Mouse (Mus musculus) heart, embryonic 15.5 days (tissue): ENCODE results near the gene Hba-a2. TPM values are rescaled to one million over a fixed set of nuclear protein-coding genes. Genes with fewer than 3 reads are reported as not detected.
"Not testable (repeated sequence)": the region's sequence is repeated elsewhere in the genome, so short reads cannot be mapped to it uniquely, and the experiment has no call there.

Experiments
- ATAC-seq: fragments of 200-750 bp; cut with Nextera tagmentation; replicated peaks from 2 replicates; pipeline ENCODE4 v1.8.0; 2017; ENCODE audit warnings: low read depth, moderate TSS enrichment; ENCODE audit not compliant: insufficient number of reproducible peaks, insufficient read depth, low FRiP score
- H3K27ac ChIP-seq: fragments of 300-500 bp; sonication (generic); 2 replicates; pipeline ENCODE4 v1.5.1; 2015; ENCODE audit warnings: mild to moderate bottlenecking, inconsistent platforms
- H3K27me3 ChIP-seq: fragments of 300-500 bp; sonication (generic); 2 replicates; pipeline ENCODE4 v1.6.1; 2015; ENCODE audit warnings: inconsistent platforms
- H3K36me3 ChIP-seq: fragments of 300-500 bp; sonication (generic); 2 replicates; pipeline ENCODE4 v1.6.1; 2015; ENCODE audit warnings: mild to moderate bottlenecking, inconsistent platforms
- H3K4me1 ChIP-seq: fragments of 300-500 bp; sonication (generic); replicated peaks from 2 replicates; pipeline ENCODE4 v1.6.1; 2015; ENCODE audit warnings: inconsistent platforms
- H3K4me2 ChIP-seq: fragments of 300-500 bp; sonication (generic); 2 replicates; pipeline ENCODE4 v1.6.1; 2015; ENCODE audit warnings: inconsistent platforms, mild to moderate bottlenecking, moderate library complexity
- H3K4me3 ChIP-seq: fragments of 300-500 bp; sonication (generic); 2 replicates; pipeline ENCODE4 v1.5.1; 2015; ENCODE audit warnings: mild to moderate bottlenecking, inconsistent platforms
- H3K9ac ChIP-seq: fragments of 300-500 bp; sonication (generic); 2 replicates; pipeline ENCODE4 v1.6.1; 2015; ENCODE audit warnings: mild to moderate bottlenecking, inconsistent platforms
- H3K9me3 ChIP-seq: fragments of 300-500 bp; sonication (generic); replicated peaks from 2 replicates; pipeline ENCODE4 v1.6.1; 2016; ENCODE audit warnings: inconsistent platforms
- whole genome bisulfite sequencing: fragments of 180-500 bp; shearing (Covaris S2); methylation state at CpG from one replicate; pipeline ENCODE4 v1.1.7; 2015; ENCODE audit warnings: mixed read lengths; 5-methylcytosine and 5-hydroxymethylcytosine counted together
- polyA plus RNA-seq: library from polyadenylated mRNA; unstranded; fragments of >200 nt; fragmentation: Nextera tagmentation; extraction: Ambion mirVana; gene quantifications from 2 replicates; pipeline ENCODE4 v1.2.1, GENCODE M21; 2015

Hba-a2 gene
- polyA plus RNA-seq, result 64,616 and 65,648 TPM in 2 replicates

DNA sequence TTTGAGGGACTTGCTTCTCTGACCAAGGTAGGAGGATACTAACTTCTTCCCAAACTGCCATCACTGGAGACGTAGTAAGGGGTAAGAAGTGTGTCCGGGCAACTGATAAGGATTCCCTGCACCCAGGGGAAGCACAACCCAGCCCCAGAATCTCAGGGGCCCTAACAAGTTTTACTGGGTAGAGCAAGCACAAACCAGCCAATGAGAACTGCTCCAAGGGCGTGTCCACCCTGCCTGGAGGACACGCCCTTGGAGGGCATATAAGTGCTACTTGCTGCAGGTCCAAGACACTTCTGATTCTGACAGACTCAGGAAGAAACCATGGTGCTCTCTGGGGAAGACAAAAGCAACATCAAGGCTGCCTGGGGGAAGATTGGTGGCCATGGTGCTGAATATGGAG lies at the start of gene Hba-a2:
Gene Hba-a2 (plus strand): TSS at position 287 of the 400 bp plus-strand sequence.
- not testable (repeated sequence) for H3K9me3 ChIP-seq, H3K27ac ChIP-seq, H3K36me3 ChIP-seq, H3K4me1 ChIP-seq, H3K4me2 ChIP-seq, H3K4me3 ChIP-seq, H3K27me3 ChIP-seq, H3K9ac ChIP-seq, ATAC-seq
- WGBS, result no CpG with 5 or more reads among the region's 4 CpGs

DNA sequence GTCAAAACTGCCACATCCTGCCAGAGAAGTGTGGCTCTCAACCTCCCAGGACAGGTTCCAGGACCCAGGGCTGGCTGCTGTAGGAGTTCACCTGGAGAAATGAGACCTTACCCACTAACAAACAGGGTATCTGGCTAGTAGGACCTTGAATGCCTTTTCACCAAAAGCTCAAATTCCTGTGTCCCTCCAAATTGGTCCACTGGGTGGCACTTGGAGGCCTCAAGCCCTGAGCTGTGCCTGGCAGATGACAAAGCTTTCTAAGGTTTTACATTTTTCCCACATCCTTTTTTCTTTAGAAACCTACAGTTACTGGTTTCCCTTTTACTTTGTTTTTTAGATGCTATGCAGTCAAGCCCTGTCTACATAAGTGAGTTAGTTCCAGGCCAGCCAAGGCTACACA lies 49.2 kb upstream of the Hba-a2 start:
- peaks cover 15% of the 10 kb centered on the region for H3K4me1 ChIP-seq
- no peak overlapping the region for H3K4me3 ChIP-seq
- H3K9me3 ChIP-seq, result no peaks in the 10 kb centered on the region
- no peak for ATAC-seq
- no peak overlapping the region for H3K4me2 ChIP-seq
- H3K27me3 ChIP-seq, result no peaks in the 10 kb centered on the region
- H3K27ac ChIP-seq, result no peak overlapping the region
- no peak overlapping the region for H3K9ac ChIP-seq
- H3K36me3 ChIP-seq, result peaks cover 13% of the 10 kb centered on the region; the same call in 1 of the 2 replicates

GRCm38 (mm10) chr11:32248350-32248749 lies 47.9 kb upstream of the Hba-a2 start:
- H3K36me3 ChIP-seq, result peaks cover 21% of the 10 kb centered on the region; the same call in 1 of the 2 replicates

GRCm38 (mm10) chr11:32250880-32251763 lies 45.2 kb upstream of the Hba-a2 start:
- peaks cover 26% of the 10 kb centered on the region; the same call in 1 of the 2 replicates for H3K36me3 ChIP-seq
- no peak overlapping the region for H3K4me2 ChIP-seq
- no peaks in the 10 kb centered on the region for H3K4me1 ChIP-seq
- H3K9me3 ChIP-seq, result no peaks in the 10 kb centered on the region
- H3K4me3 ChIP-seq, result no peak overlapping the region
- no peak for ATAC-seq
- no peak overlapping the region for H3K27ac ChIP-seq
- no peaks in the 10 kb centered on the region for H3K27me3 ChIP-seq
- no peak overlapping the region for H3K9ac ChIP-seq
- 83% methylated on average over 8 of the region's 8 CpGs for WGBS

More at GRCm38 (mm10) chr11:32248350-32248749, 47.9 kb upstream of the Hba-a2 start:
- Histone ChIP-seq H3K4me3 (no peak overlapping the region), H3K9ac (no peak overlapping the region), H3K9me3 (no peaks in the 10 kb centered on the region), H3K27me3 (no peaks in the 10 kb centered on the region), H3K4me1 (peaks cover 10% of the 10 kb centered on the region), H3K4me2 (no peak overlapping the region), H3K27ac (no peak overlapping the region)
- 82% methylated on average over 3 of the region's 3 CpGs for WGBS
- ATAC-seq, result no peak

DNA sequence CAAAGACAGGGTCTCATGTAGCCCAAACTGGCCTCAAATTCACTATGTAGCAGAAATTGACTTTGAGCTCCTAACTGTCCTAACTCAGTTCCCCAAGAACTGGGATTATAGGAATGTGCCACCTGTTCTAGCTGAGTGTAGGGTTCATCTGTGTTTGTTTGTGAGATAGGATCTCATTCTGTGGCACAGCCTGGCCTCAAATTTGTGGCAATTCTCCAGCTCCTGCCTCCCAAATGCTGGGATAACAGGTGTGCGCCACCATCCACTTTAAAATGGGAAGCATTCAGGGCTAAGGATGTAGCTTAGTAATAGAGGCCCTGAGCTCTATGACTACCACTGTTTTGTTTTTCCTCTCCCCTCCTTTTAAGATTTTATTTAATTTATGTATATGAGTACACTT lies 43.2 kb upstream of the Hba-a2 start:
- H3K4me1 ChIP-seq, result no peaks in the 10 kb centered on the region
- WGBS, result 95% methylated on average over 1 of the region's 1 CpGs
- H3K9ac ChIP-seq, result no peak overlapping the region
- ATAC-seq, result no peak
- H3K27ac ChIP-seq, result no peak overlapping the region
- peaks cover 22% of the 10 kb centered on the region; the same call in 1 of the 2 replicates for H3K36me3 ChIP-seq
- no peak overlapping the region for H3K4me2 ChIP-seq
- no peaks in the 10 kb centered on the region for H3K27me3 ChIP-seq
- no peak overlapping the region for H3K4me3 ChIP-seq
- no peaks in the 10 kb centered on the region for H3K9me3 ChIP-seq

- Histone ChIP-seq H3K4me3 (no peak overlapping the region), H3K27ac (no peak overlapping the region), H3K36me3 (peaks cover 13% of the 10 kb centered on the region; the same call in 1 of the 2 replicates), H3K4me1 (no peaks in the 10 kb centered on the region), H3K9ac (no peak overlapping the region), H3K4me2 (no peak overlapping the region), H3K9me3 (no peaks in the 10 kb centered on the region), H3K27me3 (no peaks in the 10 kb centered on the region)
- WGBS, result 88% methylated on average over 1 of the region's 1 CpGs
- no peak for ATAC-seq
These were observed 40.1 kb upstream of the Hba-a2 start for GRCm38 (mm10) chr11:32256146-32256545.

DNA sequence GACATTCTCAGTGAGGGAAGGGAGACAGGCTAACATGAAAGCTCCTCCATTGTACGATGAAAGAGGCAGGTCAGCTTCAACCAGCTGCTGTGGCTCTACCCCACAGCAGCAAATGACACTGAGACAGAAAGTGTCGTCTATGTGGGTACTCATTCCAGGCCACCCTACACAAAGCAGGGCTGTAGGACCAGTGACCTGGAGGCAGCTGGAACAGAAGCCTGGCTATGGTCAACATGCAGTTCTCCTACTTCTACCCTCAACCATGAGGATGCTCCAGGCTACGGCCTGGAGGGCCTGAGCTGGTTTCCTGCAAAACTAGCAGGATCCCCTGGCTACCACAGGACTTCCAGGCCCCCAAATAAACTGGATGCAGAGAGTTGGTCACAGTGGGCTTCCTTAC lies 39.7 kb upstream of the Hba-a2 start:
- no peak for ATAC-seq
- 87% methylated on average over 3 of the region's 3 CpGs for WGBS
- H3K27ac ChIP-seq, result no peak overlapping the region
- no peaks in the 10 kb centered on the region for H3K27me3 ChIP-seq
- H3K9me3 ChIP-seq, result no peaks in the 10 kb centered on the region
- H3K9ac ChIP-seq, result no peak overlapping the region
- H3K36me3 ChIP-seq, result peaks cover 13% of the 10 kb centered on the region; the same call in 1 of the 2 replicates
- no peaks in the 10 kb centered on the region for H3K4me1 ChIP-seq
- no peak overlapping the region for H3K4me2 ChIP-seq
- no peak overlapping the region for H3K4me3 ChIP-seq

- no peaks in the 10 kb centered on the region; the same call in 1 of the 2 replicates for H3K36me3 ChIP-seq
- no peaks in the 10 kb centered on the region for H3K9me3 ChIP-seq
- no peak overlapping the region for H3K27ac ChIP-seq
- no peak overlapping the region for H3K4me3 ChIP-seq
- peaks cover 14% of the 10 kb centered on the region for H3K4me1 ChIP-seq
- WGBS, result 72% methylated on average over 10 of the region's 10 CpGs
- no peak overlapping the region for H3K4me2 ChIP-seq
- H3K27me3 ChIP-seq, result no peaks in the 10 kb centered on the region
- no peak overlapping the region for H3K9ac ChIP-seq
- ATAC-seq, result no peak
These were observed 33.4 kb upstream of the Hba-a2 start for GRCm38 (mm10) chr11:32262674-32263415.

GRCm38 (mm10) chr11:32265117-32265738 lies 31.1 kb upstream of the Hba-a2 start:
- ATAC-seq, result no peak
- H3K4me3 ChIP-seq, result no peak overlapping the region
- H3K27ac ChIP-seq, result no peak overlapping the region
- H3K9ac ChIP-seq, result no peak overlapping the region
- no peaks in the 10 kb centered on the region for H3K9me3 ChIP-seq
- H3K4me2 ChIP-seq, result no peak overlapping the region
- no peaks in the 10 kb centered on the region; the same call in 1 of the 2 replicates for H3K27me3 ChIP-seq
- 80% methylated on average over 3 of the region's 3 CpGs for WGBS
- peaks cover 18% of the 10 kb centered on the region for H3K4me1 ChIP-seq
- no peaks in the 10 kb centered on the region; the same call in 1 of the 2 replicates for H3K36me3 ChIP-seq

DNA sequence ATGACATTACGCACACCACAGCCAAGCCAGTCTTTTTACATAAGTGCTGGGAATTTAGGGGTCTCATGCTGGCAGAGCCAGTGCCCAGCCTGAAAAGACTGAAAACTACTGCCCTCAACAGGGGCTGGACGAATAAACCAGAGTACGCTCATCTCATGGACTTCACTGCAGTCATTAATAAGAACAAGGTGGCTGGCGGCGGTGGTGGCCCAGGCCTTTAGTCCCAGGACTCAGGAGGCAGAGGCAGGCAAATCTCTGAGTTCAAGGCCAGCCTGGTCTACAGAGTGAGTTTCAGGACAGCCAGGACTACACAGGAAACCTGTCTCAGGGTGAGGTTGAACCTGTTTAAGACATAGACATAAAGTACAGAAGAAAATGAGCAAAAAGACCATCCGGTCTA lies 30.1 kb upstream of the Hba-a2 start:
- H3K27me3 ChIP-seq, result no peaks in the 10 kb centered on the region; the same call in 1 of the 2 replicates
- H3K4me3 ChIP-seq, result no peak overlapping the region
- no peak overlapping the region for H3K27ac ChIP-seq
- 89% methylated on average over 6 of the region's 6 CpGs for WGBS
- H3K4me1 ChIP-seq, result peaks cover 18% of the 10 kb centered on the region
- H3K9me3 ChIP-seq, result no peaks in the 10 kb centered on the region
- H3K9ac ChIP-seq, result no peak overlapping the region
- no peaks in the 10 kb centered on the region; the same call in 1 of the 2 replicates for H3K36me3 ChIP-seq
- no peak overlapping the region for H3K4me2 ChIP-seq
- ATAC-seq, result no peak

- H3K9me3 ChIP-seq, result no peaks in the 10 kb centered on the region
- no peaks in the 10 kb centered on the region; the same call in 1 of the 2 replicates for H3K27me3 ChIP-seq
- no peak for ATAC-seq
- H3K4me2 ChIP-seq, result peak overlapping the region; percentile 74
- 28% methylated on average over 6 of the region's 6 CpGs for WGBS
- no peaks in the 10 kb centered on the region; the same call in 1 of the 2 replicates for H3K36me3 ChIP-seq
- H3K27ac ChIP-seq, result peak overlapping the region; percentile 89
- peak overlapping the region; percentile 91 for H3K9ac ChIP-seq
- H3K4me1 ChIP-seq, result peaks cover 18% of the 10 kb centered on the region
- H3K4me3 ChIP-seq, result peak overlapping the region; percentile 84
These were observed 29.5 kb upstream of the Hba-a2 start for GRCm38 (mm10) chr11:32266776-32267175.
